Mouse (Mus musculus) G1E-ER4 (cell line): ENCODE measurements at regions not wholly inside any gene's neighbourhood (a gene's known extent, or its start where the extent isn't known, plus 50 kb on each side); places are given as distances from the start of the nearest gene placed in this dataset.

Experiments used
- GATA1 ChIP-seq: IDR thresholded peaks from one replicate; pipeline ENCODE4 v1.8.0; 2012; ENCODE audit warnings: low read length, inconsistent platforms

DNA sequence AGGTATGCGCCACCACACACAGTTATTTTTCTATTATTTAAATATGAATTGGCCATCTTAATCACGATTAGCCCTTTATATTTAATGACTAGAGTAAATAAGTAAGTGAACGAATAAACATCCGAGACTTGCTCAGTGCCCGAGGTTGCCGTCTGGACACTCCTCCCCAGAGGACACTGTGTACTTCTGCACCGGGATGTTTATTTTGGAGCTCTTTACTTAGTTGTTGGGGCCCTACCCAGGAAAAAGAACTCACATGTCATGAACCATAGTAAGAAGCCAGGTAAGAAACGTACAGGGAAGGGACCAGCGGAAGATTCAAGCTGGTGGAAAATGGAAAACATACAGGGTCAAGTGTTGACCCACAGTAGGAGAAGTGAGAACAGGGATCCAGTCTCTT, 89.0 kb downstream of the Akr1d1 start:
- TF ChIP-seq GATA1, result no peak

DNA sequence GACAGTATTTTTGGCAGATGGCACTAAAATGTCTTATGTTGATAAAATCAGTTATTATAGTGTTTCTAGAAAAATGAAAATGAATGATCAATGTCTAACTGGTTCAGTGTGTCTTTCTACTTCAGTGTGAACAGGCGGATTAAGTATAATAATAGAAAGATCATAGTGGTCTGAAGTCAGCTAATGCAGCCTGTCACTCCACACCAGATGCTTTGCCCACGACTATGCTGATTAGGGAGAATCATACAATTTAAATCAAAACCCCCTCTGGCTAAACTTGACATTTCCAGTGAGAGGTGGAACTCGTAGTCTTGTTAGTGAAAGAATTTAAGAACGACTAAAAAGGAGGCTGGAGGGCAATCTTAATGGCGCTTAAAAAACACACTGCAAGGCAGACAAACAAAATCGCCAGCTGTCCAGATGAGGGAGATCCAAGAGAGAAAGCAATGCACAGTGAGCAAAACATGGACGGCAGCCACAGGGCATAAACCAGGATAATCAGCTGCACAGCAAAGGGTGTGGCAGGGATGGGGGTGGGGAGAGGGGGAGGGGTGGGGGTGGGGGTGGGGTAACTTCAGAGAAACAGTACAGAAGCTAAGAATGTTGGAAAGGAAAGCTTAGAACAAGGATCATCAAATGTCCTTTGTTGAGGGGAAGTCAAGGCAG, 91.5 kb downstream of the Akr1d1 start:
- TF ChIP-seq GATA1, result no peak

DNA sequence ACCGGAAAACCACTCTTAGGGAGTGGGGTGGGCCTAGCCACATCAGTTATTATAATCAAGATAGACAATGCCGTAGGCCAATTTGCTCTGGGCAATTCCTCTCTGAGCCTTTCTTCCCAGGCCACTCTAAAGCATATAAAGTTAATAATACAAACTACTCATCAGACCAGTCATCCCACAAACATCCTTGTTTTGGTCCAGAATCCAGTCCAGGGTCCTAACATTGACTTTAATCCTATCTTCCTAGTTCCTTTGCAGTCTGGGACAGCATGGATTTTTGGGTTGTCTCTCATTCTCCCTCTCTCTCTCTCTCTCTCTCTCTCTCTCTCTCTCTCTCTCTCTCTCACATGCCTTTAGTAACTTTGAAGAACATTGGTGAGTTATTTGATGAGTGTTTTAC, 92.3 kb downstream of the Akr1d1 start:
- TF ChIP-seq GATA1, result no peak

DNA sequence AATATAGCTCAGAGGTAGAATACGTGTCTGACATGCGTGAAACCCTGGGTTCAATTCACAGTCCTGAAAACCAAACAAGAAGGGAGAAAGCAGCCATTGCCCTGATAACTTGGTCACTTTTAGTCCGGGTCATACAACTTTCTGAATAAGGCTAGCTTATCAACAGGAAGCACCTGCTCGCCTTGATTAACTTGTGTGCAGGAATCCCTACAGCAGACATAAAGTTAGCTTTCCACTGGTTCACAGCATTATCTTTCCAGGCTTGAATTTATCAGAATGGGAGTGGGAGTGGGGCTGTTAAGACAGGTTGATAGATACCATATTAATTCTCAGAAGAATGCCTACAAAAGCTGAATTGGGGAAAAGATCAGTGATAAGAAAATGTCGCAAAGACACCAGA, 97.2 kb downstream of the Akr1d1 start:
- TF ChIP-seq GATA1, result peak; percentile 94

DNA sequence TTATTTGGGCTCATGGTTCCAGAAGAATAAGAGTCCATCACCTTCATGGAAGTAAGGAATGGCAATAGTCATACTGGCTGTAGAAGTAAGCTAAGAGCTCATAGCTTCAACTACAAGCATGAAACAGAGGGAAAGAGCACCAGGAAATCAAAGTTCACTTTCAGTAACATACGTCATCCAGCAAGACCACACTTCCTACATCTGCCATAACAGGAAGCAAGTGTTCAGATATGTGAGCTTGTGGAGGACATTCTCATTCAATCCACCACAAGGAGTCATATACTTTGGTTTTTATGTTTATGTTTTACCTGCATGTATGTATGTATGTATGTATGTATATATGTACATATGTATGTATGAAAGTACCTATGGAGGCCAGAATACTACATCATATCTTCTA, 104.0 kb downstream of the Akr1d1 start:
- TF ChIP-seq GATA1, result no peak

GRCm38 (mm10) chr6:37642066-37642465, 112.1 kb downstream of the Akr1d1 start:
- no peak for TF ChIP-seq GATA1

GRCm38 (mm10) chr6:37642701-37643121, 112.7 kb downstream of the Akr1d1 start:
- TF ChIP-seq GATA1, result no peak

DNA sequence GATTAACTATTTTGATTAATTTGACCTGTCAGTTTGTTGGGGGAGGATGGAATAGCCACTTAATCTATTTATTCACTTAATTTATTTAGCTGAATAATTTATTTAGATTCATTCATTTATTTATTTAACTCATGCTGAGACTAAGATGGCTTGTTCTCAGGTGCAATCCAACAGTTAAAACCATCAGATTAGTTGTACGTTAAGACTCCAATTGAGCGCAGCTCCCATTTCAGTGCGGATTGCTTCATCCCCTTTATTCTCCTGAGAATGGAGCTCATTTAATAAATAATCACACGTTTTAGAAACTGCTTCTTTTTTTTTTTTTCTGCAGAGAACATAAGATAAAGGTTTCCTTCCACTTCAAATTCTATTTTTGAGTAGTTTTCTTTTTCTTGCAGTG, 113.2 kb downstream of the Akr1d1 start:
- TF ChIP-seq GATA1, result no peak

- no peak for TF ChIP-seq GATA1
Observed at GRCm38 (mm10) chr6:37643718-37644117, 113.7 kb downstream of the Akr1d1 start.

- no peak for TF ChIP-seq GATA1
Observed at GRCm38 (mm10) chr6:37645551-37645950, 115.6 kb downstream of the Akr1d1 start.

GRCm38 (mm10) chr6:37658021-37658650, 128.2 kb downstream of the Akr1d1 start:
- TF ChIP-seq GATA1, result no peak

GRCm38 (mm10) chr6:37662747-37663146, 132.8 kb downstream of the Akr1d1 start:
- no peak for TF ChIP-seq GATA1

DNA sequence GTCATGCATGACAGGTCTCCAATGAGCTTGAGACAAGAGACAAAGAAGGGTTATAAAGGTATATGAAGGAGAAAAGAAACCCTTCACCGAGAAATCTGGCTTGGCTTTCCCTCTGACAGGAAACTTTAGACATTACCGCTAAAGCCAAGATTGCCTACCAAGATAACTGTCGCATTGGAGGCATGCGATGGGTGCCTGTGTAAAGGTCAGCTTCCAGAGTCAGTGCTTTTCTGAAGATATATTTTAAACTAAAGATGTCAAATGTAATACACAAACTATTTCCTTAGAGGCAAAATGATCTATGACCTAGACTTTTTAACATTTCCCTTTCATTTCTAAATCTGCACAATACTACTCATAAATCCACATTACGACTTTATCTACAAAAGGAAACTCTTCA, 135.6 kb downstream of the Akr1d1 start:
- no peak for TF ChIP-seq GATA1

- TF ChIP-seq GATA1, result no peak
Observed at GRCm38 (mm10) chr6:37669407-37669806, 139.4 kb downstream of the Akr1d1 start.

GRCm38 (mm10) chr6:37670701-37671100, 140.7 kb downstream of the Akr1d1 start:
- no peak for TF ChIP-seq GATA1

DNA sequence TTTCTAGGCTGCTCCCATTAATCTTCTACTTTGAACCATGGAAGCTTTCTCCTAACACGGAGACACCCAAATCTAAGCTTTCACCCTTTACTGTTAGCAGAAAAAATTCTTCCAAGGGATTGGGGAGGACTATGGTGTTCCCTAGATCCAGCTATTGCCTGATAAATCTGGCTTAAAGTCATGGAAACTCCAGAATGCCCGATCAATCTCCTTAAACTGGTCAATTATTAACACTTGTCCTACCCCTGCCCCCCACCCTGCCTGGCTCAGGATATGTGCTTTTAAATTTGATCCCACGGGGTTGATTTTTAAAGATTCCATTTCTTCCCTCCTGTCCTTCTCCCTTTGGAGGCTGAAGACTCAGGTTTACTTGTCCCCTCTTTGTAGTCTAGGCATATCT, 149.9 kb downstream of the Akr1d1 start:
- TF ChIP-seq GATA1, result no peak

- no peak for TF ChIP-seq GATA1
Observed at GRCm38 (mm10) chr6:37686094-37686493, 156.1 kb downstream of the Akr1d1 start.
